Mouse (Mus musculus): ENCODE results near the gene Galnt2.

DNA sequence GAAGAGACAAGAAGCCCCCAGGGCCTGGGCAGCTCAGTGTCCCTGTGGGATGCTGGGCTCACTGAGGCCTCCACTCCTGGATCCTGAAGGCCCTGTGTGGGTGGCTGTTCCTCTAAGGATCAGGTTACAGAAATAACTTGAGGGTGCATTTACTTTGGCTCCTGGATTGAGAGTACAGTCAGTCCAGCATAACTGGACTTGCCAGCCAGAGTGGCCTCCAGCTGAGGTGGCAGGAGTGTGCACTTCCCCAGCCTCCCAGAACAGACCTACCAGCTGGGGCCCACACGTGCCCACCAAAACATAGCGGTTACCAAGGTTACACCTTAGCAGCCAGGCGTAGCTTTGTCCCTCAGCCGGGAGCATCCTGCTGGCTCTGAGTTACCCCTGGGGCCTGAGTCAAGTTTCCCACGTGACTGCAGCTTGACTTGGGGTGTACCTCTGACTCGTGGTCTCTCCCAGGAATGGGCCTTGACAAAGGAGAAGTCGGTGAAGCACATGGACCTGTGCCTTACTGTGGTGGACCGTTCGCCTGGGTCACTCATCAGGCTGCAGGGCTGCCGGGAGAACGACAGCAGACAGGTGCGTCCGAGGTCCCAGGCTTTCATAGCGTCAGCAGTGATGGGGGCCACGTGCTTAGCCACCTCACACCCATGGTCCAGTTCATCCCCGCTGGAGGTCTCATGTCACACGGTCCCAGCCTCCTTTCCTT lies 109.3 kb downstream of the Galnt2 start:
- TF ChIP-seq CTCF (IDR thresholded peaks at IDR 0.05; ENCODE audit: low read depth, low read length) (no peak), POLR2A (IDR thresholded peaks at IDR 0.05; ENCODE audit: borderline replicate concordance, low read depth, low read length) (no peak)

Data from bone marrow macrophage, adult 2 months (primary cell).